Mouse (Mus musculus) kidney, postnatal 0 days (tissue): ENCODE data around the gene Atn1. TPM values are rescaled to one million over a fixed set of nuclear protein-coding genes. Genes with fewer than 3 reads are reported as not detected.

Experiments
- ATAC-seq: fragments of 200-750 bp; cut with Nextera tagmentation; replicated peaks from 2 replicates; pipeline ENCODE4 v1.8.0; 2017; ENCODE audit warnings: low read depth, moderate number of reproducible peaks, moderate TSS enrichment, moderate library complexity; ENCODE audit not compliant: low FRiP score
- DNase-seq: peaks from one replicate; pipeline ENCODE4 v3.0.0-alpha.2; 2016; ENCODE audit warnings: low spot score
- H3K27ac ChIP-seq: fragments of 300-500 bp; sonication (generic); 2 replicates; pipeline ENCODE4 v1.5.1; 2014; ENCODE audit warnings: mild to moderate bottlenecking
- H3K27me3 ChIP-seq: fragments of 300-500 bp; sonication (generic); 2 replicates; pipeline ENCODE4 v1.6.1; 2014; ENCODE audit warnings: low read length, mixed read lengths; ENCODE audit not compliant: insufficient read depth
- H3K36me3 ChIP-seq: fragments of 300-500 bp; sonication (generic); 2 replicates; pipeline ENCODE4 v1.6.1; 2014; ENCODE audit warnings: low read length, mixed read lengths; ENCODE audit not compliant: insufficient read depth
- H3K4me1 ChIP-seq: fragments of 300-500 bp; sonication (generic); replicated peaks from 2 replicates; pipeline ENCODE4 v1.6.1; 2014; ENCODE audit warnings: antibody characterized with exemption, low read length, mixed read lengths; ENCODE audit not compliant: insufficient read depth
- H3K4me2 ChIP-seq: fragments of 300-500 bp; sonication (generic); 2 replicates; pipeline ENCODE4 v1.6.1; 2014; ENCODE audit warnings: mild to moderate bottlenecking, low read length, moderate library complexity, mixed read lengths
- H3K4me3 ChIP-seq: fragments of 300-500 bp; sonication (generic); replicated peaks from 2 replicates; pipeline ENCODE4 v1.5.1; 2014; ENCODE audit warnings: low read depth, low read length
- H3K9ac ChIP-seq: fragments of 300-500 bp; sonication (generic); 2 replicates; pipeline ENCODE4 v1.6.1; 2014; ENCODE audit warnings: low read depth, low read length
- H3K9me3 ChIP-seq: fragments of 300-500 bp; sonication (generic); replicated peaks from 2 replicates; pipeline ENCODE4 v1.6.1; 2016; ENCODE audit warnings: low read length, inconsistent platforms, mixed read lengths
- CTCF ChIP-seq: IDR thresholded peaks from 2 replicates; pipeline ENCODE4 v1.5.1; 2016; ENCODE audit warnings: antibody characterized with exemption, low read depth, mild to moderate bottlenecking, moderate library complexity
- WGBS: fragments of 180-500 bp; shearing (Covaris S2); extraction: QIAGEN DNeasy Blood & Tissue Kit; methylation state at CpG from one replicate; pipeline ENCODE4 v1.1.7; 2014; 5-methylcytosine and 5-hydroxymethylcytosine counted together
- microRNA counts: library from miRNA; unstranded; fragments of <30 nt; microRNA quantifications from one replicate; lab custom pipeline; 2015
- microRNA-seq: library from miRNA; unstranded; fragments of <30 nt; microRNA quantifications from one replicate; pipeline ENCODE4, GENCODE M21; 2016
- polyA plus RNA-seq: library from polyadenylated mRNA; unstranded; fragments of >200 nt; fragmentation: Nextera tagmentation; extraction: Ambion mirVana; gene quantifications from 2 replicates; pipeline ENCODE4 v1.2.1, GENCODE M21; 2015

The Atn1 gene
- polyA plus RNA-seq, 1 experiment from 2014 or later = 13.0 TPM

DNA sequence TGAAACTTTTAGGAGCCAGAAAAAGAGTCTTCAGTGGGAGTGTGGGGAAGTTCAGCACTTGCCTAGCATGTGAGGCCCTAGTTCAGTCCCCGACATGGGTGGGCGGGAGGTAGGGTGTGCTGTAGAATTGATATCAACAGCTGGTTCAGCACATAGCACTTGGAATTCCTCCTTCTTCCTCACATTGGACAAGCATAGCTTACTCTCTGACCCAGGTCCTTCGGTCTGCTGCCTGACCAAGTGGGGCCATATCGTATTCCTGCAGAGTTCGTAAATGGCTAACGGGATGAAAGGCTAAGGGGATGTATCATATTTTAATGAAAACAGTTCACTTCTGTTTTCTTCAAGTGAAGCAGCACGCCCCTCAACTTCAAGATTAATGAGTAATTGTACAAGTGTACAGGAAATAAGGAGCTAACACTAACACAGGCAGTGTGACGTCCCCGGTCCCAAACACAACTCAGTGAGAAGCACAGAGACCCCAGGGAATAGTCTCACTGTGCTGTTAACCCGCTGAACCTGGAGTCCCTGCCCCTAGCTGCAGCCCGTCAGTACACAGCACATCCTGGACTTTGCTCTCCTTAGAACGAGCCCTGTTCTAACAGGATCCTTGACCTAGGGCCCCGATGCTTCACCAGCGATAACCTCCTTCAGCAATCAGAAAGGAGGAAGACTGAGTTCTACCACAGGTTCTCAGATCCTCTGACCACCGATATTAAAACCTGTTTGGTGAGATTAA, 62.9 kb downstream of the Atn1 start:
- Histone ChIP-seq H3K9ac (no peak overlapping the region), H3K27ac (peak overlapping the region; percentile 86), H3K4me3 (no peak overlapping the region), H3K27me3 (no peaks in the 10 kb centered on the region), H3K36me3 (peaks cover 7% of the 10 kb centered on the region; the same call in 1 of the 2 replicates), H3K4me1 (peaks cover 23% of the 10 kb centered on the region), H3K9me3 (no peaks in the 10 kb centered on the region), H3K4me2 (no peak overlapping the region)
- DNase-seq (peak; percentile 93), ATAC-seq (peak; percentile 77)
- 27% methylated on average over 15 of the region's 15 CpGs for WGBS
- TF ChIP-seq CTCF = no peak

MicroRNAs encoded within 50 kb of the gene (microRNA counts, 519-probe panel; counts per million panel counts)
- 5,579 counts per million, percentile 88 among the panel's probes with 10 or more counts for microRNA mmu-miR-141 (lab: Ali Mortazavi, UCI)
- 5,966 counts per million, percentile 90 among the panel's probes with 10 or more counts for microRNA mmu-miR-200c (lab: Ali Mortazavi, UCI)

Small RNAs within 50 kb of the gene (microRNA-seq; reads per million reads assigned to microRNA genes)
- gene Mir141 (781 reads per million, percentile 75 among the genes with 10 or more reads in this experiment), gene Mir200c (4,395 reads per million, percentile 90 among the genes with 10 or more reads in this experiment)

Other genes starting within 250 kb of the Atn1 start
- gene C1ra, start 244.1 kb downstream of the Atn1 start, polyA plus RNA-seq = 18.2 and 20.5 TPM in 2 replicates
- 29.9 and 32.8 TPM in 2 replicates for gene C1s1, start 214.2 kb downstream of the Atn1 start, polyA plus RNA-seq
- 0.05 and 0.06 TPM in 2 replicates for gene C1rb, start 186.2 kb downstream of the Atn1 start, polyA plus RNA-seq
- gene C1s2, start 120.4 kb downstream of the Atn1 start, polyA plus RNA-seq = 0.34 and 0.51 TPM in 2 replicates
- 90.6 and 93.4 TPM in 2 replicates for gene Lpcat3, start 93.5 kb downstream of the Atn1 start, polyA plus RNA-seq
- gene Emg1, start 44.3 kb downstream of the Atn1 start, polyA plus RNA-seq = 166 and 183 TPM in 2 replicates
- gene Phb2, start 44.2 kb downstream of the Atn1 start, polyA plus RNA-seq = 404 and 411 TPM in 2 replicates
- 13.0 and 13.6 TPM in 2 replicates for gene Ptpn6, start 17.8 kb downstream of the Atn1 start, polyA plus RNA-seq
- gene Grcc10, start 15.2 kb downstream of the Atn1 start, polyA plus RNA-seq = 549 and 600 TPM in 2 replicates
- gene Gm45234, start 503 bp downstream of the Atn1 start, polyA plus RNA-seq = not detected in 2 replicates
- 7.6 TPM in 2 replicates for gene Eno2, start 13.1 kb upstream of the Atn1 start, polyA plus RNA-seq
- 0.43 and 0.59 TPM in 2 replicates for gene Lrrc23, start 23.2 kb upstream of the Atn1 start, polyA plus RNA-seq
- 26.1 and 27.4 TPM in 2 replicates for gene Spsb2, start 52.1 kb upstream of the Atn1 start, polyA plus RNA-seq
- 664 and 686 TPM in 2 replicates for gene Tpi1, start 57.8 kb upstream of the Atn1 start, polyA plus RNA-seq
- gene Usp5, start 73.0 kb upstream of the Atn1 start, polyA plus RNA-seq = 96.6 and 106 TPM in 2 replicates
- 85.1 and 91.2 TPM in 2 replicates for gene Cdca3, start 73.0 kb upstream of the Atn1 start, polyA plus RNA-seq
- 0.98 and 1.2 TPM in 2 replicates for gene Gnb3, start 83.8 kb upstream of the Atn1 start, polyA plus RNA-seq
- gene P3h3, start 101.2 kb upstream of the Atn1 start, polyA plus RNA-seq = 14.7 and 14.8 TPM in 2 replicates
- 1.5 and 2.2 TPM in 2 replicates for gene Gpr162, start 107.5 kb upstream of the Atn1 start, polyA plus RNA-seq
- gene Cd4, start 131.7 kb upstream of the Atn1 start, polyA plus RNA-seq = 0.24 and 0.28 TPM in 2 replicates
- 2.5 and 2.9 TPM in 2 replicates for gene Lag3, start 155.2 kb upstream of the Atn1 start, polyA plus RNA-seq
- gene Ptms, start 163.6 kb upstream of the Atn1 start, polyA plus RNA-seq = 359 and 399 TPM in 2 replicates
- gene Mlf2, start 174.9 kb upstream of the Atn1 start, polyA plus RNA-seq = 348 and 352 TPM in 2 replicates
- 153 and 157 TPM in 2 replicates for gene Cops7a, start 209.0 kb upstream of the Atn1 start, polyA plus RNA-seq
- 2.0 and 2.1 TPM in 2 replicates for gene Pianp, start 240.2 kb upstream of the Atn1 start, polyA plus RNA-seq